Mouse (Mus musculus) ES-Bruce4 (cell line): ENCODE results near the gene Lce1m.

ENCODE experiments used
- CTCF ChIP-seq: IDR thresholded peaks from one replicate; pipeline ENCODE4 v1.8.1; 2011; ENCODE audit warnings: low read depth, low read length
- EP300 ChIP-seq: IDR thresholded peaks from 2 replicates; pipeline ENCODE4 v1.6.1; 2011; ENCODE audit warnings: low read depth, low read length; ENCODE audit not compliant: insufficient read depth

- TF ChIP-seq CTCF (no peak), EP300 (no peak)
These were observed 4.7 kb upstream of the Lce1m start for GRCm38 (mm10) chr3:93023411-93024184.
